Mouse (Mus musculus) kidney, postnatal 14 days (tissue): ENCODE data around the gene Cpsf7.

ENCODE experiments used
- DNase-seq: peaks from one replicate; pipeline ENCODE4 v3.0.0; 2022; ENCODE audit warnings: mixed read lengths

The Cpsf7 gene

DNA sequence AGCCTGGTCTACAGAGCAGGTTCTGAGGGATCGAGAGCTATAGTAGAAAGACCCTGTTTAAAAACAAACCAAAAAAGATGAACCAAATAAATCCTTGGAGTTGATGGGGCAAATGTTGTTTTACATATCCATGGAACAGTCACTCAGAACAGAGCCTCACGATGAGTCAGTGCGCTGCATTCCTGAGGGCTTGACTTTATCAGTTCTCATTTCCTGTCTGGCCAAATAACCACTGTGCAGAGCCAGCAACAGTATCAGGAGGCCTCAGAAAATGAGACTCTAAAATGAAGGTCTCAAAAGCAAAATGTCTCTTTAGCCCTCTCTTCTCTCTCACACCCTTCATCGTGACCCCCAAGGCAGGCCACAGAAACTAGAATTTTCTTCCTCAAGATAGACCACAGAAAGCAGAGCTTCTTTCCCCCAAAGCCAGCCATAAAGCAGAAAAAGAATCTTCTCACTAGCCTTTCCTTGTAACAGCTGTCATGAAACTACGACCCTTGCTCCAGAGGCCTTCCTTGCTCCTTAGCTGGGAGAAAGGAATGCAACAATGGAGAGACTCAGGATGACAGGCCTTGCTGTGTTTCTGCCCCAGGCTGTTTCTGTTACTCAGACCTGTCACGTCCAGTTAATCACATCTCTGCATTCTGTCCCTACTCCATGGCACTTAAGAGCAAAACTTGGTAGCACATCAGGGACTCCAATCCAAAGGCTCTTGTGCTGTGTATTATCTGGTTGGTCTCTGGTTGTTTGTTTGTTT is 36.7 kb downstream of the Cpsf7 start:
- DNase-seq, result peak; percentile 41

DNA sequence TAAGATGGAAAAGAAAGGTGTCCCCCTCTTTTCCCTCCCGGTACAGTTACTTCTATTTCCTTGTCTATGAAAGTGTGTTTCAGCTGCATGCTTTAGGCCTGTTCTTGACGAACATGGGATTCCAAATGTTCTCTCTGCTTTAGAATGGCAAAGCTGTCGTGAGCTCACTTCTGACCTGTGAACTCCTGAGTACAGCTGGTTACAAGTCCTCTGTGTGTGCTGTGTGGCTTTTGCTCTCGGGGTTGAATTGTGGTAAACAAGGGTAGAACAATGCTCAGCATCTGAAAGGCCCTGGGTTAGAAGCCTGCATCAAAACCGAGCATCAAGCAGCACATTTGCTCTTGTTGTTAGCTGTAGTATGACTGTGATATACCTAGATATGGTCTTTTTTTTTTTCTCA is 37.3 kb downstream of the Cpsf7 start:
- no peak for DNase-seq

DNA sequence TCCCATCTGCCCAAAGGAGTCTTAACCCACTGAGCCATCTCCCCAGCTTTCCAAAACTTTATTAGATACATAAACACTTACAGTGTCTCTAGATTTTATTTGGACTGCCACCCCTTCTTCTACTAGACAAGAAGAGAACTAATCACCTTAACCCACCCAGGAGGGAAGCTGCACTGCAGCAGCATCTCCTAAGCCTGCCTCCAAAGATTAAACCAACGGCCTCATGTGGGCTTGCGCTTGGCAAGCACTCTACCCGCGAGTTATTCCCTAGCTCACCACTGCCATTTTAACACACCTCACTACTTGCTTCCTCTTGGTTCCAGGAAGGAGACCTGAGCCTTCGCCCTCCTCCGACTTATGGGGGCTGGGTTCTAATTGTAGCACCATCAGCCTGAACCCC is 39.2 kb downstream of the Cpsf7 start:
- DNase-seq, result no peak

DNA sequence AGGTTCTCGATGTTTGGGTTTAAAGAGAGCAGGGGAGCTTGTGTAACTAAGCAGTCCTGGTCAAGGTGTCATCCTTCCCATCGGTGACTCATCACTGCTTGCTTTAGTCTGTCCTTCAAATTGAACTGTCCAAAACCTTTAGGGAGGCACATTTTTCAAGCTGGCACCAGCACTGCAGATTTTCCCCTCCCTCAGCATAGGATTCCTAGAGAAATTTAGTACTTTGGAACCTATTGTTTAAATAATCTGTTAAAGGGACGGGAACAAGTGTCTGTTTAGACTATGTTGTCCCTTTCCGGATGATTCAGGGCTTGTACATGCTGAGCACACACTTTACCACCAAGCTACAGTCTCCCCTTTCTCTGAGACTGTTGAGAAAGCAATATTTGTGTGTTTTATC is 40.2 kb downstream of the Cpsf7 start:
- no peak for DNase-seq

DNA sequence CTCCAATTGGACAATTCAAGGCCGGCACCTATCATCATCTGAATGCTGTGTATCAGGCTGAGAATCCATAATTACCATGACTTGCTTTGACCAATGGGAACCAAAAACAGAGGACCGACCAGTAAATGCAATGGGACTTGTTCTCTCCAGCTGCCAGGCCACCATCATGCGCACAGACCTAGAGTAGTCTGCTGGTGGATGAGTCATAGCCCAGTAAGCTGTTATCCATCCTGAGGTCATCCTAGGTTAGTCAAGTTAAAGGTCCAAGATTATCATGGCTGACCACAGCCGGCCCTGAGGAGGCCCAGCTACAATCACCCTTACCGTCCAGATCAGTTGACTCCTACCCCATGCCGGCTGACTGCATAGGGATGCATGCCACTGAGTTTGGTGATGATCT is 44.6 kb downstream of the Cpsf7 start:
- no peak for DNase-seq

DNA sequence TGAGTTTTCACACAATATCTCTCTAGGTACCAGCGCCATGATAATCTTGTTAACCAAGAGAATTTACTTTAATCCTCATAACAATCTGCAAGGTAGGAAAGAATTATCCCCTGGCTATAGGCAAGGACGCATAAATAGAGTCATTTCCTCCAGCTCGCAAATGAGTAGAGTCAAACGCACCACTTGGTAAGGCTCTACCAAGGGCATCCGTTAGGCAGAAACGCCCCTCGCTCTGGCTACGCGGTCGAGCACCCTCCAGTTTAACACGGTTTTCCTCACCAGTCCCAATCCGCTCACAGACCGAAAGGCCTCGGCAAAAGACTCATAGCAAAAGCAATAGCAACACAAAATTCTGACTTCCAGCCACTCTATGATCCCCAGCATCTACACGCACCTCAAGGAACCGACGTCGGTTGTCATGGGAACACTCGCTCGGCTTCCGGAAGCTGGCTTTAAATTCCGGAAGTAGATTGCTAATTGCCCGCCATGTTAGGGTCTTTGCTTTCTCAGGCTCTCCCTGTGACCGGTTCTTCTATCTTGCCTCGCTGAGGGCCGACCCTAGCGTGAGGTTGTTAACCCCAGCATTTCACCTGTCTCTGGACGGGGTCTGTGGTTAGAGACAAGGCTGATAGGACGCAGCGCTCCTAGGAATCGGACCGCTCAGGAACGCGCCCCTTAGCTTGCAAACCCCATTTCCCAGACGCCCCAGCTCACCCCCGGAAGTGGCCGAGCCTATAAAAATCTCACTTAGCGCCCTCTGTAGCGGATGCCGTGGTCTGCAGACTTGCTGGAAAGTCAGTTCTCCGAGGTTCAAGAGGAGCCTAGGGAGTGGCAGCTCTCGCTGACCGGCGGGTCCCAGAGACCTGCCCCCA is 51.9 kb downstream of the Cpsf7 start, which contains the start of the genes Cyb561a3 and Tmem138:
Cyb561a3 (plus strand) TSS at position 483 of the 872 bp plus-strand sequence.
Tmem138 (minus strand) TSS at position 673 of the 872 bp plus-strand sequence.
- peak; percentile 95 for DNase-seq

DNA sequence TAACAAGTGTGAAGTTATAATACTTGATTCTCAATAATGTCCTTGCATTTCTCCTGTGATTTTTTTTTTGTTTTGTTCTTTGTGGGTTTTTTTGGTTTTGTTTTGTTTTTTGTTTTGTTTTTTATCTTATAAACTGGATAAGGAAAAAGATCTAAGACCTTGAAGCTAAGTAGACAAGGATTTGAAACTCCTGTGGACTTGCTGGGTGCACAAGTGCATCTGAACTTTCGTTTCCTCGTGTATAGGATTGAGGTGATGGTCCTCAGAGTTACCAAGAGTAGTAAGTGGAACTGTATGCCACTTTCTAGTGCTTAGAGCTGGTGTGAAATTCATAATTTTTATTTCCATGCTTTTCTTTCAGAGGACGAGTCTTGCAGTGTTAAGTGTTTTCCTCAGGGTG is 55.0 kb downstream of the Cpsf7 start:
- DNase-seq, result no peak

DNA sequence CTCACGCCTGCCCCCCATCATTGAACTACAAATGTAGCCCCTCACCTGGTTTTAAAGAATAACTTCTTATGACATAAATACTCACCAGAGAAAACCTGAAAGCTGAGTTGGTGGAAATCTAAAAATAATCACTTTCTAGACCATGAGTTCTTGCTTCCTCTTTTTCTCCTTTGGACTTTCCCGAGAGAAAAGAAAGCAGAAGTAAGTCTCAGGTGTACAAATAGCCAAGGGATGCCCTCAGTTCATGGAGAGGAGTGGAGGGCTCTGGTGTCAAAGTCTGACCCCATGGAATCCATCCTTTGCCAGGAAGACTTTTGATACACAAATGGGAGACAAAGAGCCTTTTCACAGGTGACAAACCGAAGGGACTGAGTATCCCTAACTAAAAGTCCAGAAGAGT is 55.7 kb downstream of the Cpsf7 start:
- no peak for DNase-seq

DNA sequence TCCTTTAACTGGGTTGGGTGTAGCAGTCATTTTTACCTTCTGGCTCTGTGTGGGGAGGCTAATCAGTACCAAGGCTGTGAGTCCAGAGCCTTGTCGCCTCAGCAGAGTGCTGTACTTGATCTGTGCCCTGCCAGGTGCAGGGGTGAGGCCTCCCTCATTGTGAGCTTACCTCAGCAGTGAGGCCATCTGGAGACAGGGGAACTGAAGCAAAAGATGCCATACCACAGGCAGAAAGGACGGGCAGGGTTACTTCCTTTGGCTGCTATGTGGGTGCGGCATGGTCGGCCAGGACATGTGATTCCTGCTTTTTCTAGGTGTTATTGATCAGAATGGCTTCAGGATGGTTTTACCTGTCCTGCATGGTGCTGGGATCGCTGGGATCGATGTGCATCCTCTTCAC is 56.9 kb downstream of the Cpsf7 start:
- DNase-seq, result no peak

DNA sequence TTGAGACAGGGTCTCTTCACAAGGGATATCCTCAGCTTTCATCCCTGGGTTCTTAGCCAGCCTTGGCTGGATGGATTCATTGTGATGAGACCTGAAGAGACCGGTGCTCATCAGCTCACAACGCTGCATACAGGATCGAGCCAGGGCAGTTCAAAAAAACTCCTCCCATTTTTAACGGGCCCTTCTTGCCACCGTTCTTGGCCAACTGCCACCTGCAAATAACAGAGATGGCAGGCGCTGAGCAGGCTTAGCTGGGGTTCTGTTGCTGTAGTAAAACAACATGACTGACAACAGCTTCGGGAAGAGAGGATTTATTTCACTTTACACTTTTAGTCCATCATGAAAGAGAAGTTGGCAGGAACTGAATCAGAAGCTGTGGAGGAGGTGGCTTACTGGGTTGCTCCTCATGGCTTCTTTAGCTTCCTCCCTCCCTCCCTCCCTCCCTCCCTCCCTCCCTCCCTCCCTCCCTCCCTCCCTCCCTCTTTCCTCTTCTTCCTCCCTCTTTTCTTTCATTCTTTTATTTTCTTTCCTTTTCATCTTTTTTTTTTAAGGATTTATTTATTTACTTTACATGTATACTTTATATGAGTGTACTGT is 58.6 kb downstream of the Cpsf7 start:
- DNase-seq, result no peak

DNA sequence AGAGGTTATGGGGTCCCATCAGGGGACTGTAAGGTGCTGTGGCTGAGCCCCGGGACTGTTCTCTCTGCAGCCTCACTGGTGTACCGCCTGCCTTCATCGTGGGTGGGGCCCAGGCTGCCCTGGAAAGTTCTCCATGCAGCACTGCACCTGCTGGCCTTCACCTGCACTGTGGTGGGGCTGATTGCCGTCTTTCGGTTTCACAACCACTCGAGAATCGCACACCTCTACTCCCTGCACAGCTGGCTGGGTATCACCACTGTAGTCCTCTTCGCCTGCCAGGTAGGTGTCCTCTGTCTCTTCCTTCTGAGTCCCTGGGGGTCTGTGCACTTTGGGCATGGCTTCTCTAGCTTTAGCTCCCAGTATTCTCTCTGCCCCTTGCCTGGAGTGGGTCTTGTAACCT is 60.0 kb downstream of the Cpsf7 start:
- no peak for DNase-seq

DNA sequence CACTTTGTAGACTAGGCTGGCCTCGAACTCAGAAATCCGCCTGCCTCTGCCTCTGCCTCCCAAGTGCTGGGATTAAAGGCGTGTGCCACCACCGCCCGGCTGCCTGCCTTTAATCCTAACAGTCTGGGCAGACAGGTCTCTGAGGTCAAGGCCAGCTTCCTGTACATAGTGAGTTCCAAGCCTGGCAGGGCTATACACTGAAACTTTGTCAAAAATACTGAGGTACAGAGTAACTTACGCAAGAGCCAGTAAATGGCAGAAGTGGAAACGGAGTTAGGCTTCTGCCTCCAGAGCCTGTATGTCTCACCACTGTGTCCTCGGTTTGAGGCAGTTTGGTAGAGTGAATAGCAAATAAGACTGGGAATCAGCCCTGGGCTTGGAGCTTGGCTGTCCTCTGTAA is 62.2 kb downstream of the Cpsf7 start:
- DNase-seq, result no peak

DNA sequence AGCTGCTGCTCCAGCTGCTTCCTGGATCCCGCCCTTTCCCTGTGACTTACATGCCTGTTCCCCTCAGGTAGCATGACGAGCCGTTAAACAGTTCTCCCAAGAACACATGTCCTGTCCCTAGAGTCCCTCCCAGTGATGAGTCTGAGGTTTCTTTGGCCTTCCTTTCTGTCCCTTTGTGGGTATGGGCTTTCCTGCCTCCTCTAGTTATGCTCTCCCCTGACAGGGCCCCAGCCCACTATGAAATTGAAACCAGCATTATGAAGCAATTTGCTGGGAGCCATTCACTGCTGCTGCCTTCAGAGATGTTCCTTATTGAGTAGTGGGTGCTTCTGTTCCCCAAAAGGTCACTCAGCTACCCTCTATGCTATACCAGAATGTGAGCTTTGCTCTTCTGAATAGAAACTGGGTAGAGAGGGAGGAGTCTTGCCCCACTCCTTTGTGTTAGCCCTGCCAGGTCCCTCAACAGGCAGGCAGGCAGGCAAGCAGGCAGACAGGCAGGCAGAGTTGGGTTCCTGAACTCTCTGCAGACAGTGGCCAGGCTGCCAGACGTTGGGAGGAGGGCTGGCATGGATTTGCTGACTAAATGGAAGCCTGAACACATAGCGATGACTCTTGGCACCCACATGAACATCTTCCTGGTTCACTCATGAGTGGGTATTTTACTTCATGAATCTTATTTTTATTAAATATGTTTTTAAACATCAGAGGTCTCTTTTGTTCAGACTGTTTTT is 64.2 kb downstream of the Cpsf7 start:
- DNase-seq, result no peak

DNA sequence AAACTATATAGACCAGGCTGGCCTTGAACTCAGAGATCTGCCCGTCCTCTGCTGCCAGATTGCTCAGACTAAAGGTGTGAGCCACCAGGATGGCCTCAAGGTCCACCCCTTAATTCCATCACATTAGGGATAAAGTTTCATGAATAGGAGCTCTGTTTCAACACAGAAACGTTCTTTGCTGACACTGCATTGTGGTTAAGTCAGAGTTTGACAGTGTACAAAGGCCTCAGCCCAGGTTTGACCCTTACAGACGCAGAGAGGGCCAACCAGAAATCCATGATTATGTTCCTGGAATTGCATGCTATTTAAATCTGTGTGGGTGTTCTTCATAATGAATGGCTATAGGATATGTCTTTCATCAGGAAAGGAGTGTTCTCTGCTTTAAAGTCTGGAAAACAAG is 65.2 kb downstream of the Cpsf7 start:
- no peak for DNase-seq

DNA sequence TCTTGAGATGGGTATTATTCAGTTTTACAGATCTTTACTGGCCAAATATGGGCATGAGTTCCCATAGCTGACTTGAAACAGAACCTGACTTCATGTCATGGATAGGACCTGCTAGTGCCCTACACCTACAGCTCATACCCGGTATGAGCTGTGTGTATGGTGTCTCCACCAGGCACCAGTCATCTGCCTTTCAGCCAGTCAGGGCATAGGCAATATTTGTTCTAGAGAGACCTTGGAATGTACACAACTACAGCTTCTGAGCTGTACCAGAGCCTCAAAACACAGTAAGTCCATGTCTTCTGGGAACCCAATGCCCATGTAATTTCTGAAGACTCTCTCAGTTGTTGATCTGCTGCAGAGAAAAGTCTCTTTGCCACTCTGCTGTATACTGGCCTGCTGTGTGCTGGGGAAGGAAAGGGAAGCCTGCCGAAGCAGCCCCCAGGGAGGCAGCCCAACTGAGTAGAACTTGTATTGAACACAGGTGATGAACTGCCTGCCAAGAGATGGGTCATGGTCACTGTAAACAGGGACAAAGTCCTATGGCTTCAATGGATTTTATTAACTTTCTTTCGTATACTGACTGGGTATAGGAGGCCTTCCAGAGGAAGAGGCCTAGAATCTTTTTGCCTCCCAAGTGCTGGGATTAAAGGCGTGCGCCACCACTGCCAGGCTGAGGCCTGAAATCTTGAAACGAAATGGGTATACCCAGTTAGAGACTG is 66.8 kb downstream of the Cpsf7 start:
- DNase-seq, result no peak
